Mouse (Mus musculus) right cerebral cortex, adult 2 months (tissue): ENCODE measurements around the gene Ccer2.

ENCODE experiments used
- DNase-seq, 2 experiments: peaks; one replicate each; pipeline ENCODE4 v3.0.0; 2021 to 2022; ENCODE audit warnings: low spot score in 2 of 2

Ccer2 gene

GRCm38 (mm10) chr7:28756079-28756478 lies at the start of gene Ccer2:
TSS of gene Ccer2 (plus strand) at chr7:28756174.
- DNase-seq = no peak

- DNase-seq = no peak
These were observed 46.5 kb upstream of the Ccer2 start for GRCm38 (mm10) chr7:28709454-28709853.

GRCm38 (mm10) chr7:28710962-28711361 lies 45.0 kb upstream of the Ccer2 start:
- DNase-seq = no peak

- peak; percentile 51 to 57 for DNase-seq
These were observed 41.3 kb upstream of the Ccer2 start for GRCm38 (mm10) chr7:28714667-28715066.

GRCm38 (mm10) chr7:28715598-28715997 lies 40.4 kb upstream of the Ccer2 start:
- no peak for DNase-seq

- peak in 1 of 2 experiments; percentile 27 for DNase-seq
These were observed 39.2 kb upstream of the Ccer2 start, which contains the start of gene Fbxo17 for GRCm38 (mm10) chr7:28716590-28717281. TSS of gene Fbxo17 (plus strand) at chr7:28716804.

GRCm38 (mm10) chr7:28717726-28718125 lies 38.2 kb upstream of the Ccer2 start:
- DNase-seq = no peak

- DNase-seq = no peak
These were observed 36.8 kb upstream of the Ccer2 start for GRCm38 (mm10) chr7:28719159-28719558.

- DNase-seq = no peak
These were observed 36.3 kb upstream of the Ccer2 start for GRCm38 (mm10) chr7:28719650-28720049.

GRCm38 (mm10) chr7:28720753-28721537 lies 35.0 kb upstream of the Ccer2 start:
- no peak for DNase-seq

- no peak for DNase-seq
These were observed 33.9 kb upstream of the Ccer2 start for GRCm38 (mm10) chr7:28722079-28722478.

GRCm38 (mm10) chr7:28724613-28725012 lies 31.4 kb upstream of the Ccer2 start:
- DNase-seq = no peak

- DNase-seq = peak; percentile 81 to 87
These were observed 29.4 kb upstream of the Ccer2 start for GRCm38 (mm10) chr7:28726600-28726999.

- peak; percentile 44 to 61 for DNase-seq
These were observed 28.2 kb upstream of the Ccer2 start for GRCm38 (mm10) chr7:28727649-28728340.

- DNase-seq = peak in 1 of 2 experiments; percentile 39
These were observed 23.4 kb upstream of the Ccer2 start for GRCm38 (mm10) chr7:28732341-28733142.

- no peak for DNase-seq
These were observed 22.8 kb upstream of the Ccer2 start for GRCm38 (mm10) chr7:28733211-28733610.

GRCm38 (mm10) chr7:28735701-28736100 lies 20.3 kb upstream of the Ccer2 start:
- no peak for DNase-seq

- DNase-seq = no peak
These were observed 16.1 kb upstream of the Ccer2 start for GRCm38 (mm10) chr7:28739829-28740228.

- peak in 1 of 2 experiments; percentile 28 for DNase-seq
These were observed 15.0 kb upstream of the Ccer2 start for GRCm38 (mm10) chr7:28740949-28741348.

- no peak for DNase-seq
These were observed 14.6 kb upstream of the Ccer2 start for GRCm38 (mm10) chr7:28741368-28741708.

- peak; percentile 95 to 99 for DNase-seq
These were observed 14.1 kb upstream of the Ccer2 start, which contains the start of the genes Mrps12 and Sars2 for GRCm38 (mm10) chr7:28741709-28742438. TSS of gene Mrps12 (minus strand) at chr7:28741820. TSS of gene Sars2 (plus strand) at chr7:28741992.
